Comparison of ENCODE assay signal across 10 mouse cellular contexts in genomic region chr4:137358291-137359002, GRCm38 (mm10). TPM values are rescaled to one million over a fixed set of nuclear protein-coding genes. Genes with fewer than 3 reads are reported as not detected.
DNase-seq lines count a peak whose midpoint lies in the region; ATAC-seq lines count a peak whose summit lies in the region.
"Had no signal": no experiment of that assay in that cellular context is flagged by ENCODE, and none has a peak within 500 bp of the region (broad histone marks: within the 10 kb centered on the region; RNA-seq: fewer than 3 reads in every experiment).

No protein-coding gene starts in this region.

- H3K36me3 ChIP-seq in heart, embryonic 13.5 days, result no peaks in the 10 kb centered on the region
- H3K36me3 ChIP-seq: limb, embryonic 12.5 days had no signal

- peak overlapping the region; percentile 86; the same call in 1 of the 2 replicates for H3K4me3 ChIP-seq in heart, embryonic 13.5 days

- no peak for ATAC-seq in heart, embryonic 13.5 days (ENCODE audit: extremely low read depth, insufficient number of reproducible peaks, low FRiP score, low TSS enrichment)
- peak; percentile 23; the same call in 1 of the 2 replicates for ATAC-seq in granulocyte monocyte progenitor cell, adult 5-6 weeks (replicated peaks; ENCODE audit: poor library complexity, severe bottlenecking)
- peak; percentile 54; the same call in 1 of the 2 replicates for ATAC-seq in monocyte, adult 5-6 weeks (replicated peaks; ENCODE audit: insufficient number of reproducible peaks, low FRiP score, low TSS enrichment, poor library complexity, severe bottlenecking)

- H3K4me1 ChIP-seq in heart, embryonic 13.5 days, result peaks cover 40% of the 10 kb centered on the region

- H3K9ac ChIP-seq in heart, embryonic 13.5 days, result 0 out of 2 replicates have a peak overlapping the region, but pooled peaks have one; percentile 4

- 35% methylated on average over 14 of the region's 14 CpGs for WGBS in heart, embryonic 13.5 days

- 0 out of 2 replicates have a peak overlapping the region, but pooled peaks have one; percentile 16 for H3K27ac ChIP-seq in heart, embryonic 13.5 days (replicated peaks)
- H3K27ac ChIP-seq: limb, embryonic 12.5 days had no signal

- intact Hi-C loops in heart, postnatal 36 days (cut with DNase I), result no loop called here

- no peaks in the 10 kb centered on the region for H3K9me3 ChIP-seq in heart, embryonic 13.5 days
- H3K9me3 ChIP-seq: limb, embryonic 12.5 days had no signal

- peak overlapping the region; percentile 77 for H3K4me2 ChIP-seq in heart, embryonic 13.5 days

- H3K27me3 ChIP-seq in heart, embryonic 13.5 days (replicated peaks), result no peaks in the 10 kb centered on the region
- H3K27me3 ChIP-seq: Patski had no signal

- DNase-seq in heart, postnatal 36 days, result no peak
- peak; percentile 37 to 62 for DNase-seq in CD8-positive naive resting alpha-beta T cell, adult 2 months (ENCODE audit: low read depth in 2 of 2, low spot score in 2 of 2)
- DNase-seq in urinary bladder, postnatal 14 days (ENCODE audit: low spot score), result no peak
- no peak for DNase-seq in right cerebral cortex, postnatal 10 days (ENCODE audit: low spot score in 2 of 2)
- DNase-seq in cerebellum, adult 18-20 months, result no peak

RNA-seq across cellular contexts. Expression of gene Cdc42, which starts 0.9 kb away (rescaled TPM):
- 501 and 529 TPM in 2 replicates for polyA plus RNA-seq in heart, embryonic 13.5 days (2015; fragmentation: Nextera tagmentation; extraction: Ambion mirVana)
- 100 to 1,000 TPM; 156 to 160 TPM for total RNA-seq in heart, postnatal 36 days (2021)
- 417 and 477 TPM in 2 replicates for total RNA-seq in granulocyte monocyte progenitor cell, adult 5-6 weeks (2014; fragmentation: Nextera tagmentation)
- 469 and 557 TPM in 2 replicates for total RNA-seq in granulocyte monocyte progenitor cell, adult 5-6 weeks (2017)
- 966 to 1,065 TPM (median 980 TPM) in 3 replicates for total RNA-seq in monocyte, adult 5-6 weeks (2017)

RNA-seq across cellular contexts. Expression of gene Cela3a, which starts 51.1 kb away (rescaled TPM):
- polyA plus RNA-seq in heart, embryonic 13.5 days (2015; fragmentation: Nextera tagmentation; extraction: Ambion mirVana), result not detected in 2 replicates
- total RNA-seq in heart, postnatal 36 days (2021), result not detected
- not detected in 2 replicates for total RNA-seq in granulocyte monocyte progenitor cell, adult 5-6 weeks (2014; fragmentation: Nextera tagmentation)
- not detected in 2 replicates for total RNA-seq in granulocyte monocyte progenitor cell, adult 5-6 weeks (2017)
- not detected in 3 replicates for total RNA-seq in monocyte, adult 5-6 weeks (2017)
- polyA plus RNA-seq: limb, embryonic 12.5 days; Patski had no signal

Comparison
In these comparisons a context has a peak if more than half of its experiments do, and no peak if none do; other contexts are left out.
1. DNase-seq: peak in CD8-positive naive resting alpha-beta T cell, adult 2 months (2 of 2); none in heart, postnatal 36 days (0 of 2), urinary bladder, postnatal 14 days (single experiment), right cerebral cortex, postnatal 10 days (0 of 2) and cerebellum, adult 18-20 months (0 of 2).